Mouse (Mus musculus) small intestine, adult 2 months (tissue): ENCODE data around the gene Rhbg. TPM values are rescaled to one million over a fixed set of nuclear protein-coding genes. Genes with fewer than 3 reads are reported as not detected.
A peak's percentile ranks its signal among the peaks of the same experiment; 100 is the strongest.
"Not testable (repeated sequence)": the region's sequence is repeated elsewhere in the genome, so short reads cannot be mapped to it uniquely, and the experiment has no call there.

Experiments used
- H3K27ac ChIP-seq: fragments of 200-500 bp; 2 replicates; pipeline ENCODE4 v1.5.1; 2012; ENCODE audit warnings: low read depth, low read length, control low read depth, inconsistent platforms; ENCODE audit not compliant: insufficient read depth
- H3K27me3 ChIP-seq: fragments of 200-500 bp; 2 replicates; pipeline ENCODE4 v1.6.1; 2012; ENCODE audit warnings: mild to moderate bottlenecking, moderate library complexity, low read length, inconsistent platforms; ENCODE audit not compliant: control insufficient read depth, insufficient read depth
- H3K36me3 ChIP-seq: fragments of 200-500 bp; 2 replicates; pipeline ENCODE4 v1.6.1; 2012; ENCODE audit warnings: mild to moderate bottlenecking, low read length, control low read depth, inconsistent platforms; ENCODE audit not compliant: control insufficient read depth, insufficient read depth
- H3K4me1 ChIP-seq: fragments of 200-500 bp; 2 replicates; pipeline ENCODE4 v1.6.1; 2012; ENCODE audit warnings: low read length, inconsistent platforms, mixed read lengths; ENCODE audit not compliant: control insufficient read depth, insufficient read depth, insufficient read length
- H3K4me3 ChIP-seq: fragments of 200-500 bp; 2 replicates; pipeline ENCODE4 v1.5.1; 2012; ENCODE audit warnings: low read depth, mild to moderate bottlenecking, control low read depth, inconsistent platforms, low read length, moderate library complexity
- CTCF ChIP-seq: fragments of 200-500 bp; IDR thresholded peaks from 2 replicates; pipeline ENCODE4 v1.5.1; 2012; ENCODE audit warnings: low read depth, mild to moderate bottlenecking, control low read depth, inconsistent platforms, low read length, moderate library complexity, mixed read lengths; ENCODE audit not compliant: insufficient replicate concordance, insufficient read length; ENCODE audit errors: extremely low read depth
- POLR2A ChIP-seq: fragments of 200-500 bp; IDR thresholded peaks from 2 replicates; pipeline ENCODE4 v1.6.1; 2012; ENCODE audit warnings: low read depth, mild to moderate bottlenecking, control low read depth, inconsistent platforms, low read length, moderate library complexity
- WGBS: fragments of 180-500 bp; shearing (Covaris S2); methylation state at CpG from one replicate; pipeline ENCODE4 v1.1.7; 2018; 5-methylcytosine and 5-hydroxymethylcytosine counted together
- polyA plus RNA-seq: library from polyadenylated mRNA; depleted of rRNA; stranded (reverse); fragments of >200 nt; gene quantifications from 2 replicates; pipeline ENCODE4 v1.2.3, GENCODE M21; 2012

Gene Rhbg
- polyA plus RNA-seq, 1 experiment = 40.3 TPM

DNA sequence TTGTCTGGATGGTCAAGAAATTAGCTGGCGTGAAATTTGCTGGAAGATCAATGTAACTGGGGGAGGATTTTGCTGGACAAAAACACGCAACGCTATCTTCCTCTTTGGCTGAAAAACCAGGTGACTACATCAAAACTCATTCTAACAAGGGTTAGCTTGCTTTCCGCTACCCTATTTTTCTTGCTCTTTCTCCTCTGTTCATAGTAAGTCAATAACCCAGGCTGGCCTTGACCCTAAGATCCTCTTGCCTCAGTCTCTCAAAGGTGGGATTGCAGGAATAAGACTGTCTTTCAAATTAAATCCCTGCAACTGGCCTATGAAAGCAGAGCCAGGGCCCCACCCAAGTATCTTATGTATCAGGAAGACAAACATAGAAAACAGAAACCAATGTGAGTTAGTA, 32.6 kb upstream of the Rhbg start, which contains the start of gene Gm38392:
Gene Gm38392 (minus strand): TSS at position 101 of the 400 bp plus-strand sequence.
- H3K4me1 ChIP-seq = no peaks in the 10 kb centered on the region
- WGBS = 97% methylated on average over 4 of the region's 4 CpGs
- no peaks in the 10 kb centered on the region for H3K36me3 ChIP-seq
- H3K4me3 ChIP-seq = no peak within 1 kb of the TSS
- H3K27me3 ChIP-seq = no peaks in the 10 kb centered on the region
- H3K27ac ChIP-seq = no peak within 1 kb of the TSS
- no peak for TF ChIP-seq POLR2A
- no peak for TF ChIP-seq CTCF

GRCm38 (mm10) chr3:88285565-88285895, 31.0 kb upstream of the Rhbg start:
- not testable (repeated sequence) for H3K27ac ChIP-seq, H3K4me3 ChIP-seq, H3K27me3 ChIP-seq, H3K36me3 ChIP-seq, H3K4me1 ChIP-seq
- WGBS = no CpG with 5 or more reads among the region's 2 CpGs

- WGBS = 95% methylated on average over 14 of the region's 14 CpGs
- H3K36me3 ChIP-seq, H3K27me3 ChIP-seq, H3K4me3 ChIP-seq, H3K27ac ChIP-seq, H3K4me1 ChIP-seq: not testable (repeated sequence)
These were observed 30.5 kb upstream of the Rhbg start for GRCm38 (mm10) chr3:88284815-88285564.

- not testable (repeated sequence) for H3K4me1 ChIP-seq, H3K27ac ChIP-seq, H3K4me3 ChIP-seq, H3K27me3 ChIP-seq, H3K36me3 ChIP-seq
- WGBS = 79% methylated on average over 11 of the region's 11 CpGs
These were observed 26.8 kb upstream of the Rhbg start for GRCm38 (mm10) chr3:88281141-88281916.

GRCm38 (mm10) chr3:88280035-88280434, 25.5 kb upstream of the Rhbg start:
- Histone ChIP-seq H3K4me3 (no peak overlapping the region), H3K27me3 (no peaks in the 10 kb centered on the region), H3K36me3 (no peaks in the 10 kb centered on the region), H3K4me1 (no peaks in the 10 kb centered on the region), H3K27ac (no peak overlapping the region)
- WGBS = 91% methylated on average over 2 of the region's 2 CpGs
- TF ChIP-seq POLR2A = no peak
- TF ChIP-seq CTCF = no peak

DNA sequence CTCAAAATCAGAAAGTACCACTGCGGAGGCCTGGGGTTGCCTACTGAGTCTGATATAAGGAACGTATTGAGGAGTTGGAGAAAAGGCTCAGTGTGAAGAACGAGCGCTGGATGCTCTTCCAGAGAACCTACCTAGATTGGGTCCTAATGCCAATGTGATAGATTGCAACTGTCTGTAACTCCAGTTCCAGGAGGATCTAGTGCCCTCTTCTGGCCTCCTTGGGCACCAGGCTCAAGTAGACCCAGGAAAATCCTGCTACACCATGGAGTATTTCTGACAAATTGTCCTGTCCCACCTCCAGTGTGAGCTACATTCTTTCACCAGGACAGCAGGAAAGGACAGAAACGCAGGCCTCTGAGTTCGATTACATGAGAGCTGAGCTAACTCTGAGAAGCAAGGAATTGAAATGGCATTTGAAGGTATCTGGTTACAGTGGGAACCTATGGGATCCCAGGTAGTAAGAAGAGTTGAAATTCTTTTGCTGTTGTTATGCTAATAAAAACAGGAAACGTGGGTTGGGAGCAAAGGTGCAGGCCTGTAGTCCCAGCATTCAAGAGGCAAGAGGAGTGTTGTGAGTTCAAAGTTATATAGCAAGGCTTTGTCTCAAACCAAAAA, 22.1 kb upstream of the Rhbg start:
- H3K27me3 ChIP-seq = no peaks in the 10 kb centered on the region
- peak; percentile 44; the same call in 1 of the 2 replicates for TF ChIP-seq CTCF
- TF ChIP-seq POLR2A = no peak
- no peaks in the 10 kb centered on the region for H3K36me3 ChIP-seq
- H3K27ac ChIP-seq = no peak overlapping the region
- H3K4me1 ChIP-seq = no peaks in the 10 kb centered on the region
- H3K4me3 ChIP-seq = no peak overlapping the region
- 47% methylated on average over 7 of the region's 7 CpGs for WGBS

GRCm38 (mm10) chr3:88276121-88276520, 21.6 kb upstream of the Rhbg start:
- Histone ChIP-seq H3K36me3 (no peaks in the 10 kb centered on the region), H3K4me1 (no peaks in the 10 kb centered on the region), H3K27me3 (no peaks in the 10 kb centered on the region), H3K4me3 (no peak overlapping the region), H3K27ac (no peak overlapping the region)
- TF ChIP-seq POLR2A = no peak
- TF ChIP-seq CTCF = no peak
- 81% methylated on average over 2 of the region's 2 CpGs for WGBS

GRCm38 (mm10) chr3:88274002-88274401, 19.5 kb upstream of the Rhbg start:
- Histone ChIP-seq H3K4me1 (no peaks in the 10 kb centered on the region), H3K36me3 (no peaks in the 10 kb centered on the region), H3K27ac (no peak overlapping the region), H3K4me3 (no peak overlapping the region), H3K27me3 (no peaks in the 10 kb centered on the region)
- TF ChIP-seq POLR2A = no peak
- peak; percentile 30; the same call in 1 of the 2 replicates for TF ChIP-seq CTCF
- WGBS = 94% methylated on average over 4 of the region's 4 CpGs
